Mouse (Mus musculus) adipocyte (in vitro differentiated cells): Measurements from ENCODE around the gene Mettl24.

Source experiments
- DNase-seq: peaks from one replicate; pipeline ENCODE4 v3.0.0-alpha.2; 2016; ENCODE audit warnings: low spot score

Mettl24 gene

GRCm38 (mm10) chr10:40813627-40814026 lies 130.5 kb downstream of the Mettl24 start:
- DNase-seq, result no peak

GRCm38 (mm10) chr10:40816471-40816870 lies 133.4 kb downstream of the Mettl24 start:
- DNase-seq, result no peak

GRCm38 (mm10) chr10:40825952-40826351 lies 142.9 kb downstream of the Mettl24 start:
- no peak for DNase-seq

- no peak for DNase-seq
Observed at GRCm38 (mm10) chr10:40827706-40828105, 144.6 kb downstream of the Mettl24 start.

- no peak for DNase-seq
Observed at GRCm38 (mm10) chr10:40830312-40830711, 147.2 kb downstream of the Mettl24 start.

- DNase-seq, result no peak
Observed at GRCm38 (mm10) chr10:40831267-40831666, 148.2 kb downstream of the Mettl24 start.

GRCm38 (mm10) chr10:40840086-40840485 lies 157.0 kb downstream of the Mettl24 start:
- peak; percentile 9 for DNase-seq

GRCm38 (mm10) chr10:40843841-40844240 lies 160.8 kb downstream of the Mettl24 start:
- DNase-seq, result no peak

GRCm38 (mm10) chr10:40844546-40844945 lies 161.5 kb downstream of the Mettl24 start:
- DNase-seq, result no peak

GRCm38 (mm10) chr10:40845626-40846025 lies 162.5 kb downstream of the Mettl24 start:
- no peak for DNase-seq

GRCm38 (mm10) chr10:40847176-40847874 lies 164.2 kb downstream of the Mettl24 start:
- DNase-seq, result no peak

- DNase-seq, result no peak
Observed at GRCm38 (mm10) chr10:40850644-40851043, 167.6 kb downstream of the Mettl24 start.

GRCm38 (mm10) chr10:40851138-40851537 lies 168.1 kb downstream of the Mettl24 start:
- DNase-seq, result no peak

GRCm38 (mm10) chr10:40855616-40856015 lies 172.5 kb downstream of the Mettl24 start:
- DNase-seq, result no peak

- DNase-seq, result no peak
Observed at GRCm38 (mm10) chr10:40856703-40857102, 173.6 kb downstream of the Mettl24 start.

GRCm38 (mm10) chr10:40857599-40857998 lies 174.5 kb downstream of the Mettl24 start:
- no peak for DNase-seq
